Mouse (Mus musculus) stomach, adult 2 months (tissue): ENCODE measurements around the gene Tmem168. TPM values are rescaled to one million over a fixed set of nuclear protein-coding genes. Genes with fewer than 3 reads are reported as not detected.

Source experiments
- polyA plus RNA-seq: library from polyadenylated mRNA; depleted of rRNA; stranded (reverse); fragments of >200 nt; gene quantifications from 2 replicates; pipeline ENCODE4 v1.2.3, GENCODE M21; 2012; rRNA removed

Gene Tmem168
- polyA plus RNA-seq, result 1.6 and 4.1 TPM in 2 replicates

DNA sequence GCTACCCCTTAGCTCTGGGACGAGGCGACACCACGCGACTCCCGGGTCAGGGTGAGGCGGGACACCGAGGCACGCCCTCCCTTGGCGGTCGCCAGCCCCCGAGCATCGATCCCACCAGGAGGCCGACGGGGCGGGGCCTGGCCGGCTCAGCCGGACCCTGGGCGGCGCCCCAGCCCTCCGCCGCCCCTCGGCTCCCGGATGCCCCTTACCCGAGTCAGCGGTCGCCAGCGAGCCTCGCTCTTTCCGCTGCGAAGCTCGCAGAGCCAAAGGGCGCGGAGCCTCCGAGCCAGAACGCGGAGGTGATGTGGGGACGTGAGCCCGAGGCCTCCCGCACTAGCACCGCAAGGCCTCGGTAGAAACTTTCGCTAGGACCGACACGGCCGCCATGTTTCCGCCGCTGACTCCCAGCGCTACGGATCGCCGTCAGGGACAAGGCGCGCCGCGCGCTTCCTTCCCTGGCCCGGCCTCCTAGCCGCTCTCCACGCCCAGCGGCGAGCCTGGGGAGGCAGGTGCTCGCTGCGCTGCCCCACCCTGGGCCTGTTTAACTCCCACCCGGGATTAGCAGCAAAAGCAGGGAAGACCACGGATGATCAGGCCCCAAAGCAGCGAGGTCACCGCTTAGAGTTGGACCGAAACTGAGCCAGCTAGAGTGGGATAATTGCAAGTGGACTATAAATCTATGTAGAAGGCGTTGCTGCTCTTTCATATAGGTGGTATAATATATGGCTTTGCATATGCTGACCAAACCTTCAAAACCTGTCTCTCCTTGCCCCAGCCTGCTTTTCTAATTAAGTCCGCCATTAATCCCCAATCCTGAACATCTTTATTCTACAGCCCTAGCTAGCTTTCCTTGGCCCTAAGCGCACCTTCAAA lies at the start of gene Tmem168:
Gene Tmem168, minus strand, starts transcription at position 480 of the 873 bp plus-strand sequence.

Other genes with a start within 250 kb of the Tmem168 start
- gene Bmt2, start 69.9 kb upstream of the Tmem168 start, polyA plus RNA-seq, result 0.10 and 0.14 TPM in 2 replicates
- 0.08 and 0.15 TPM in 2 replicates for gene Gpr85, start 231.8 kb upstream of the Tmem168 start, polyA plus RNA-seq